ENCODE assay signal across 8 mouse cellular contexts in the genomic region with DNA sequence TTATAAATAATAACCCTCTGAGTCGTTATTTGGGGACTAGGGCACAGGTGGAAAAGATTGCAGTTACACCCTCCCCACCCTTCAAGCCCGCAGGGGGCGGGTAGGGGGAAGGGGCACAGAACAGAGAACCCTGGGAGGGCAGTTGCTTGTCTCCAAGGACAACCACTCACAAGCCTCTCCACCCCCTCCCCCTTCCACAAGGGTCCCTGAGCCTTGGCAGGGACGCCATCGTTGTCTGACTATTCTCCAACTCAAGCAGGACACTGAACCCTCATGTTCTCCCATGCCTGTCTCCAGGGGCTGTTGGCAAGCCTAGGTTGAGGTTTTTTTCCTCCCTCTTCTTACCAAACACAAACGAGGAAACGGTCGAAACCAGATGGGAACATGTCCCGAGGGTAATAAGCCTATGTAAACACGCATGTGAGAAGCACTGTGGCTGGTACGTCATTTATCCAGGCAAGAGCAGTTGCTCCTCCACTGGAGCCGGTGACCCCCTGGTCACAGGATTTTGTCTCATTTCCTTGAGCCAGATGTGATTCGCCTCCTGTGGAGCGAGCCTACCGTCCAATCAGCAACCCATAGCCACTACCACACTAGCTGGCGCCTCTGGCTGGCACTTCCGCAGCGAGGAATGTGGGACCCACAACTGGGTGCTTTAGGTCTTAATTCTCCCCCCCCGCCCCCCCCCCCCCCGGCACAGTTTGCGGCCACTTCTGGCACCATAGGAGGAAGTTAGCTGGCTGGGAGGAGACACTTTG. TPM values are rescaled to one million over a fixed set of nuclear protein-coding genes. Genes with fewer than 3 reads are reported as not detected.
DNase-seq lines count a peak whose midpoint lies in the region; ATAC-seq lines count a peak whose summit lies in the region.

No protein-coding gene starts in this region.

- peaks cover 49% of the 10 kb centered on the region for H3K27me3 ChIP-seq in forebrain, embryonic 10.5 days (ENCODE audit: poor library complexity, severe bottlenecking)
- peaks cover 39% of the 10 kb centered on the region for H3K27me3 ChIP-seq in forebrain, embryonic 13.5 days
- peaks cover 25% of the 10 kb centered on the region for H3K27me3 ChIP-seq in heart, embryonic 15.5 days
- H3K27me3 ChIP-seq in limb, embryonic 11.5 days (ENCODE audit: control insufficient read depth, insufficient read depth, low read length): peaks cover 7% of the 10 kb centered on the region; the same call in 1 of the 2 replicates
- H3K27me3 ChIP-seq in midbrain, embryonic 13.5 days: peaks cover 37% of the 10 kb centered on the region

- ATAC-seq in forebrain, embryonic 13.5 days: no peak
- no peak; the same call in 1 of the 2 replicates for ATAC-seq in heart, embryonic 15.5 days (replicated peaks; ENCODE audit: insufficient number of reproducible peaks, insufficient read depth, low FRiP score, low read depth)
- ATAC-seq in limb, embryonic 11.5 days (ENCODE audit: insufficient number of reproducible peaks, low FRiP score, low TSS enrichment, low read depth): no peak
- ATAC-seq in midbrain, embryonic 13.5 days: peak; percentile 18; the same call in 1 of the 2 replicates

- no peak overlapping the region; the same call in 1 of the 2 replicates for H3K4me2 ChIP-seq in forebrain, embryonic 13.5 days
- H3K4me2 ChIP-seq in heart, embryonic 15.5 days: peak overlapping the region; percentile 45
- H3K4me2 ChIP-seq in limb, embryonic 11.5 days (ENCODE audit: low read depth, severe bottlenecking): peak overlapping the region; percentile 20
- H3K4me2 ChIP-seq in midbrain, embryonic 13.5 days (replicated peaks): peak overlapping the region; percentile 32

- peak; percentile 34 for DNase-seq in forebrain, embryonic 10.5 days (ENCODE audit: extremely low spot score, low spot score)
- DNase-seq in limb, embryonic 11.5 days (ENCODE audit: low spot score): peak; percentile 65
- DNase-seq in layer of hippocampus, postnatal 36 days: no peak
- no peak for DNase-seq in left cerebral cortex, adult 18-20 months (ENCODE audit: low spot score in 2 of 2)
- DNase-seq in adipocyte (ENCODE audit: low spot score): no peak

- no peak overlapping the region; the same call in 1 of the 2 replicates for H3K4me3 ChIP-seq in forebrain, embryonic 10.5 days
- no peak overlapping the region for H3K4me3 ChIP-seq in forebrain, embryonic 13.5 days
- peak overlapping the region; percentile 9 for H3K4me3 ChIP-seq in heart, embryonic 15.5 days
- H3K4me3 ChIP-seq in limb, embryonic 11.5 days (ENCODE audit: low read depth, low read length): no peak overlapping the region
- H3K4me3 ChIP-seq in midbrain, embryonic 13.5 days (replicated peaks): no peak overlapping the region

- no peak overlapping the region for H3K9ac ChIP-seq in forebrain, embryonic 13.5 days
- peak overlapping the region; percentile 11; the same call in 1 of the 2 replicates for H3K9ac ChIP-seq in heart, embryonic 15.5 days
- H3K9ac ChIP-seq in limb, embryonic 11.5 days (ENCODE audit: low read length): no peak overlapping the region
- H3K9ac ChIP-seq in midbrain, embryonic 13.5 days (replicated peaks): no peak overlapping the region

- H3K27ac ChIP-seq in forebrain, embryonic 10.5 days: no peak overlapping the region
- no peak overlapping the region for H3K27ac ChIP-seq in forebrain, embryonic 13.5 days
- 0 out of 2 replicates have a peak overlapping the region, but pooled peaks have one; percentile 33 for H3K27ac ChIP-seq in heart, embryonic 15.5 days
- H3K27ac ChIP-seq in limb, embryonic 11.5 days (replicated peaks; ENCODE audit: low read depth, low read length): peak overlapping the region; percentile 11; the same call in 1 of the 2 replicates
- H3K27ac ChIP-seq in midbrain, embryonic 13.5 days: 0 out of 2 replicates have a peak overlapping the region, but pooled peaks have one; percentile 1

- peaks cover 48% of the 10 kb centered on the region for H3K4me1 ChIP-seq in forebrain, embryonic 10.5 days
- H3K4me1 ChIP-seq in forebrain, embryonic 13.5 days: peaks cover 13% of the 10 kb centered on the region
- H3K4me1 ChIP-seq in heart, embryonic 15.5 days (replicated peaks): peaks cover 29% of the 10 kb centered on the region
- H3K4me1 ChIP-seq in limb, embryonic 11.5 days (ENCODE audit: control insufficient read depth, insufficient read depth, low read length): peaks cover 25% of the 10 kb centered on the region
- H3K4me1 ChIP-seq in midbrain, embryonic 13.5 days (replicated peaks): peaks cover 32% of the 10 kb centered on the region

- WGBS in forebrain, embryonic 10.5 days: 27% methylated on average over 19 of the region's 21 CpGs
- WGBS in forebrain, embryonic 13.5 days: 25% methylated on average over 18 of the region's 21 CpGs
- 7% methylated on average over 18 of the region's 21 CpGs for WGBS in heart, embryonic 15.5 days
- WGBS in limb, embryonic 11.5 days: 4% methylated on average over 19 of the region's 21 CpGs
- 19% methylated on average over 18 of the region's 21 CpGs for WGBS in midbrain, embryonic 13.5 days

- H3K9me3 ChIP-seq in forebrain, embryonic 10.5 days: no peaks in the 10 kb centered on the region; the same call in 1 of the 2 replicates
- H3K9me3 ChIP-seq in forebrain, embryonic 13.5 days (replicated peaks): no peaks in the 10 kb centered on the region
- H3K9me3 ChIP-seq in heart, embryonic 15.5 days (replicated peaks): no peaks in the 10 kb centered on the region
- H3K9me3 ChIP-seq in limb, embryonic 11.5 days (ENCODE audit: control insufficient read depth, low read length): no peaks in the 10 kb centered on the region
- H3K9me3 ChIP-seq in midbrain, embryonic 13.5 days: no peaks in the 10 kb centered on the region

- H3K36me3 ChIP-seq in forebrain, embryonic 10.5 days (replicated peaks): peaks cover 12% of the 10 kb centered on the region
- peaks cover 9% of the 10 kb centered on the region; the same call in 1 of the 2 replicates for H3K36me3 ChIP-seq in forebrain, embryonic 13.5 days (ENCODE audit: poor library complexity, severe bottlenecking)
- peaks cover 4% of the 10 kb centered on the region; the same call in 1 of the 2 replicates for H3K36me3 ChIP-seq in heart, embryonic 15.5 days
- no peaks in the 10 kb centered on the region for H3K36me3 ChIP-seq in limb, embryonic 11.5 days (ENCODE audit: control insufficient read depth, insufficient read depth, low read length)
- peaks cover 4% of the 10 kb centered on the region; the same call in 1 of the 2 replicates for H3K36me3 ChIP-seq in midbrain, embryonic 13.5 days

RNA-seq across cellular contexts. Expression of gene Tmem200b, which starts 11.2 kb away (rescaled TPM):
- polyA plus RNA-seq in forebrain, embryonic 10.5 days (2016; fragmentation: Nextera tagmentation; extraction: Ambion mirVana): 0.84 and 1.7 TPM in 2 replicates
- not detected in 2 replicates for polyA plus RNA-seq in forebrain, embryonic 13.5 days (2015; fragmentation: Nextera tagmentation; extraction: Ambion mirVana)
- polyA plus RNA-seq in heart, embryonic 15.5 days (2015; fragmentation: Nextera tagmentation; extraction: Ambion mirVana): 1.2 and 2.6 TPM in 2 replicates
- polyA plus RNA-seq in limb, embryonic 11.5 days (2014; fragmentation: Nextera tagmentation; extraction: Ambion mirVana): 1.3 and 2.4 TPM in 2 replicates
- polyA plus RNA-seq in midbrain, embryonic 13.5 days (2015; fragmentation: Nextera tagmentation; extraction: Ambion mirVana): not detected in 2 replicates
- 1 to 10 TPM; 1.1 to 2.6 TPM for total RNA-seq in layer of hippocampus, postnatal 36 days (2021)
- 10 to 100 TPM in 1 of 2 experiments, 1 to 10 TPM in 1; 8.4 to 13.5 TPM for total RNA-seq in left cerebral cortex, adult 18-20 months (2021)

RNA-seq across cellular contexts. Expression of gene Srsf4, which starts 37.0 kb away (rescaled TPM):
- polyA plus RNA-seq in forebrain, embryonic 10.5 days (2016; fragmentation: Nextera tagmentation; extraction: Ambion mirVana): 152 and 155 TPM in 2 replicates
- 166 and 168 TPM in 2 replicates for polyA plus RNA-seq in forebrain, embryonic 13.5 days (2015; fragmentation: Nextera tagmentation; extraction: Ambion mirVana)
- 64.8 and 76.3 TPM in 2 replicates for polyA plus RNA-seq in heart, embryonic 15.5 days (2015; fragmentation: Nextera tagmentation; extraction: Ambion mirVana)
- polyA plus RNA-seq in limb, embryonic 11.5 days (2014; fragmentation: Nextera tagmentation; extraction: Ambion mirVana): 140 and 150 TPM in 2 replicates
- polyA plus RNA-seq in midbrain, embryonic 13.5 days (2015; fragmentation: Nextera tagmentation; extraction: Ambion mirVana): 134 and 140 TPM in 2 replicates
- total RNA-seq in layer of hippocampus, postnatal 36 days (2021): 10 to 100 TPM; 67.8 to 74.8 TPM
- 10 to 100 TPM; 67.1 to 68.0 TPM for total RNA-seq in left cerebral cortex, adult 18-20 months (2021)

Comparison
In these comparisons a context has a peak if more than half of its experiments do, and no peak if none do; other contexts are left out.
1. DNase-seq: peak in forebrain, embryonic 10.5 days (single experiment) and limb, embryonic 11.5 days (single experiment); none in layer of hippocampus, postnatal 36 days (0 of 2), left cerebral cortex, adult 18-20 months (0 of 2) and adipocyte (single experiment).
2. H3K27ac ChIP-seq: peak in heart, embryonic 15.5 days (single experiment), limb, embryonic 11.5 days (single experiment) and midbrain, embryonic 13.5 days (single experiment); none in forebrain, embryonic 10.5 days (single experiment) and forebrain, embryonic 13.5 days (single experiment).